Mouse (Mus musculus) E14TG2a.4 (cell line): ENCODE measurements around the gene Bst2.
A peak's percentile ranks its signal among the peaks of the same experiment; 100 is the strongest.

ENCODE experiments used
- H3K27me3 ChIP-seq: 2 replicates; pipeline ENCODE4 v1.6.1; 2014; ENCODE audit warnings: low read length, control low read depth; ENCODE audit not compliant: insufficient read depth
- H3K36me3 ChIP-seq: 2 replicates; pipeline ENCODE4 v1.6.1; 2014; ENCODE audit warnings: low read length, control low read depth; ENCODE audit not compliant: insufficient read depth
- H3K4me1 ChIP-seq: replicated peaks from 2 replicates; pipeline ENCODE4 v1.6.1; 2014; ENCODE audit warnings: low read depth, low read length, control low read depth
- H3K4me3 ChIP-seq: replicated peaks from 2 replicates; pipeline ENCODE4 v1.5.1; 2014; ENCODE audit warnings: mild to moderate bottlenecking, low read length
- H3K9me3 ChIP-seq: 2 replicates; pipeline ENCODE4 v1.6.1; 2014; ENCODE audit warnings: low read length, control low read depth
- CTCF ChIP-seq: conservative IDR thresholded peaks from 2 replicates; pipeline ENCODE4 v1.5.1; 2014; ENCODE audit warnings: low read length
- NANOG ChIP-seq: IDR thresholded peaks from 2 replicates; pipeline ENCODE4 v1.6.1; 2014; ENCODE audit warnings: borderline replicate concordance, low read length, mixed read lengths
- POU5F1 ChIP-seq: IDR thresholded peaks from 2 replicates; pipeline ENCODE4 v1.6.1; 2014; ENCODE audit warnings: low read length, borderline replicate concordance

The Bst2 gene

GRCm38 (mm10) chr8:71572077-71572476 is 34.8 kb upstream of the Bst2 start:
- Histone ChIP-seq H3K4me3 (no peak overlapping the region), H3K27me3 (peaks cover 12% of the 10 kb centered on the region), H3K9me3 (no peaks in the 10 kb centered on the region), H3K36me3 (no peaks in the 10 kb centered on the region), H3K4me1 (peaks cover 45% of the 10 kb centered on the region)
- TF ChIP-seq NANOG (no peak), CTCF (no peak), POU5F1 (no peak)

- Histone ChIP-seq H3K36me3 (no peaks in the 10 kb centered on the region), H3K4me1 (peaks cover 60% of the 10 kb centered on the region), H3K9me3 (no peaks in the 10 kb centered on the region), H3K4me3 (peak overlapping the region; percentile 92), H3K27me3 (peaks cover 23% of the 10 kb centered on the region)
- TF ChIP-seq POU5F1 (no peak), NANOG (no peak), CTCF (no peak)
Measured at GRCm38 (mm10) chr8:71570291-71570954, 33.2 kb upstream of the Bst2 start.

GRCm38 (mm10) chr8:71569366-71570290 is 32.4 kb upstream of the Bst2 start:
- peaks cover 59% of the 10 kb centered on the region for H3K4me1 ChIP-seq
- peaks cover 28% of the 10 kb centered on the region for H3K27me3 ChIP-seq
- peak overlapping the region; percentile 92 for H3K4me3 ChIP-seq
- H3K9me3 ChIP-seq: no peaks in the 10 kb centered on the region
- TF ChIP-seq CTCF: no peak
- TF ChIP-seq NANOG: no peak
- TF ChIP-seq POU5F1: no peak
- H3K36me3 ChIP-seq: no peaks in the 10 kb centered on the region

GRCm38 (mm10) chr8:71568941-71569340 is 31.7 kb upstream of the Bst2 start:
- peaks cover 35% of the 10 kb centered on the region for H3K27me3 ChIP-seq
- peaks cover 5% of the 10 kb centered on the region for H3K9me3 ChIP-seq
- peak overlapping the region; percentile 92 for H3K4me3 ChIP-seq
- H3K4me1 ChIP-seq: peaks cover 53% of the 10 kb centered on the region
- TF ChIP-seq POU5F1 (no peak), NANOG (no peak), CTCF (no peak)
- no peaks in the 10 kb centered on the region for H3K36me3 ChIP-seq

GRCm38 (mm10) chr8:71568387-71568937 is 31.2 kb upstream of the Bst2 start, which contains the start of gene Slc27a1:
Slc27a1 (plus strand) TSS chr8:71568882.
- TF ChIP-seq NANOG: no peak
- no peak for TF ChIP-seq POU5F1
- no peak for TF ChIP-seq CTCF
- Histone ChIP-seq H3K9me3 (peaks cover 7% of the 10 kb centered on the region), H3K27me3 (peaks cover 39% of the 10 kb centered on the region), H3K4me1 (peaks cover 53% of the 10 kb centered on the region), H3K36me3 (no peaks in the 10 kb centered on the region), H3K4me3 (peak within 1 kb of the TSS; percentile 92)

- peaks cover 7% of the 10 kb centered on the region for H3K9me3 ChIP-seq
- H3K36me3 ChIP-seq: no peaks in the 10 kb centered on the region
- H3K4me3 ChIP-seq: no peak overlapping the region
- H3K4me1 ChIP-seq: peaks cover 58% of the 10 kb centered on the region
- TF ChIP-seq NANOG (no peak), POU5F1 (no peak), CTCF (no peak)
- peaks cover 46% of the 10 kb centered on the region for H3K27me3 ChIP-seq
Measured at GRCm38 (mm10) chr8:71567587-71567986, 30.3 kb upstream of the Bst2 start.

- Histone ChIP-seq H3K27me3 (peaks cover 56% of the 10 kb centered on the region), H3K9me3 (peaks cover 7% of the 10 kb centered on the region), H3K36me3 (no peaks in the 10 kb centered on the region), H3K4me1 (peaks cover 58% of the 10 kb centered on the region), H3K4me3 (peak within 1 kb of the TSS; percentile 60)
- TF ChIP-seq CTCF: no peak
- no peak for TF ChIP-seq NANOG
- TF ChIP-seq POU5F1: no peak
Measured at GRCm38 (mm10) chr8:71566501-71566900, 29.2 kb upstream of the Bst2 start, which contains the start of gene Nxnl1. Nxnl1 (minus strand) TSS chr8:71566601.

- TF ChIP-seq POU5F1 (no peak), CTCF (peak; percentile 64)
- Histone ChIP-seq H3K4me3 (no peak overlapping the region), H3K4me1 (peaks cover 56% of the 10 kb centered on the region), H3K36me3 (no peaks in the 10 kb centered on the region), H3K9me3 (peaks cover 7% of the 10 kb centered on the region), H3K27me3 (peaks cover 67% of the 10 kb centered on the region)
Measured at GRCm38 (mm10) chr8:71563992-71564391, 26.7 kb upstream of the Bst2 start.
